Mouse (Mus musculus) adrenal gland, postnatal 4 days (tissue): ENCODE measurements around the gene Numbl. TPM values are rescaled to one million over a fixed set of nuclear protein-coding genes. Genes with fewer than 3 reads are reported as not detected.

ENCODE experiments used
- DNase-seq, 2 experiments: peaks; one replicate each; pipeline ENCODE4 v3.0.0; 2021 to 2022; ENCODE audit warnings: low spot score in 2 of 2, mixed read lengths in 2 of 2
- total RNA-seq, 2 experiments: library from RNA; stranded (reverse); gene quantifications; 2 replicates each; pipeline ENCODE4 v1.2.3; 2021

Numbl gene
- total RNA-seq, 2 experiments from 2014 or later, result 21.0 to 21.1 TPM

GRCm38 (mm10) chr7:27249928-27250327 is 8.3 kb upstream of the Numbl start:
- no peak for DNase-seq

GRCm38 (mm10) chr7:27251946-27252345 is 6.3 kb upstream of the Numbl start:
- no peak for DNase-seq

GRCm38 (mm10) chr7:27255721-27256120 is 2.5 kb upstream of the Numbl start:
- DNase-seq, result no peak

GRCm38 (mm10) chr7:27257046-27257851 is 984 bp upstream of the Numbl start:
- DNase-seq, result peak in 1 of 2 experiments; percentile 36

- no peak for DNase-seq
These were observed 405 bp upstream of the Numbl start for GRCm38 (mm10) chr7:27257852-27258204.

- no peak for DNase-seq
These were observed 1.1 kb downstream of the Numbl start for GRCm38 (mm10) chr7:27259271-27259721.

- no peak for DNase-seq
These were observed 1.5 kb downstream of the Numbl start for GRCm38 (mm10) chr7:27259771-27260170.

GRCm38 (mm10) chr7:27260856-27261255 is 2.6 kb downstream of the Numbl start:
- DNase-seq, result no peak

GRCm38 (mm10) chr7:27261888-27262287 is 3.7 kb downstream of the Numbl start:
- no peak for DNase-seq

- DNase-seq, result no peak
These were observed 6.5 kb downstream of the Numbl start for GRCm38 (mm10) chr7:27264761-27265160.

- no peak for DNase-seq
These were observed 8.4 kb downstream of the Numbl start for GRCm38 (mm10) chr7:27266515-27267128.

GRCm38 (mm10) chr7:27271423-27271822 is 13.2 kb downstream of the Numbl start:
- no peak for DNase-seq

- no peak for DNase-seq
These were observed 15.6 kb downstream of the Numbl start for GRCm38 (mm10) chr7:27273739-27274351.

GRCm38 (mm10) chr7:27274916-27275315 is 16.7 kb downstream of the Numbl start:
- DNase-seq, result no peak

- no peak for DNase-seq
These were observed 17.8 kb downstream of the Numbl start for GRCm38 (mm10) chr7:27276021-27276420.

GRCm38 (mm10) chr7:27277191-27277590 is 19.0 kb downstream of the Numbl start:
- no peak for DNase-seq

GRCm38 (mm10) chr7:27281717-27282116 is 23.5 kb downstream of the Numbl start:
- no peak for DNase-seq

GRCm38 (mm10) chr7:27282225-27282624 is 24.0 kb downstream of the Numbl start:
- DNase-seq, result no peak

GRCm38 (mm10) chr7:27284865-27285697 is 26.8 kb downstream of the Numbl start:
- DNase-seq, result no peak

- DNase-seq, result peak in 1 of 2 experiments; percentile 40
These were observed 27.4 kb downstream of the Numbl start for GRCm38 (mm10) chr7:27285698-27286066.

- DNase-seq, result no peak
These were observed 30.5 kb downstream of the Numbl start for GRCm38 (mm10) chr7:27288732-27289131.
